Mouse (Mus musculus) hindbrain, embryonic 14.5 days (tissue): ENCODE measurements around the gene Cbx5. TPM values are rescaled to one million over a fixed set of nuclear protein-coding genes. Genes with fewer than 3 reads are reported as not detected.

Experiments
- ATAC-seq: fragments of 200-750 bp; cut with Nextera tagmentation; 2 replicates; pipeline ENCODE4 v1.8.0; 2017; ENCODE audit warnings: moderate number of reproducible peaks, mild to moderate bottlenecking, moderate TSS enrichment, moderate library complexity; ENCODE audit not compliant: low FRiP score
- DNase-seq: peaks from one replicate; pipeline ENCODE4 v3.0.0-alpha.2; 2015; ENCODE audit warnings: low spot score
- H3K27ac ChIP-seq: fragments of 300-500 bp; sonication (generic); 2 replicates; pipeline ENCODE4 v1.5.1; 2014; ENCODE audit warnings: mild to moderate bottlenecking, moderate library complexity
- H3K27me3 ChIP-seq: fragments of 300-500 bp; sonication (generic); 2 replicates; pipeline ENCODE4 v1.6.1; 2014; ENCODE audit warnings: mild to moderate bottlenecking, low read length, mixed read lengths; ENCODE audit not compliant: control insufficient read depth, insufficient read depth
- H3K36me3 ChIP-seq: fragments of 300-500 bp; sonication (generic); replicated peaks from 2 replicates; pipeline ENCODE4 v1.6.1; 2014; ENCODE audit not compliant: control insufficient read depth, insufficient read depth
- H3K4me1 ChIP-seq: fragments of 300-500 bp; sonication (generic); replicated peaks from 2 replicates; pipeline ENCODE4 v1.6.1; 2014; ENCODE audit warnings: antibody characterized with exemption, low read length, mixed read lengths; ENCODE audit not compliant: control insufficient read depth, insufficient read depth
- H3K4me2 ChIP-seq: fragments of 300-500 bp; sonication (generic); replicated peaks from 2 replicates; pipeline ENCODE4 v1.6.1; 2014; ENCODE audit warnings: mild to moderate bottlenecking, moderate library complexity
- H3K4me3 ChIP-seq: fragments of 300-500 bp; sonication (generic); replicated peaks from 2 replicates; pipeline ENCODE4 v1.5.1; 2014; ENCODE audit warnings: mild to moderate bottlenecking, low read length
- H3K9ac ChIP-seq: fragments of 300-500 bp; sonication (generic); 2 replicates; pipeline ENCODE4 v1.6.1; 2014
- H3K9me3 ChIP-seq: fragments of 300-500 bp; sonication (generic); 2 replicates; pipeline ENCODE4 v1.6.1; 2016; ENCODE audit warnings: low read length; ENCODE audit not compliant: control insufficient read depth
- WGBS: fragments of 180-500 bp; shearing (Covaris S2); extraction: QIAGEN DNeasy Blood & Tissue Kit; methylation state at CpG from one replicate; pipeline ENCODE4 v1.1.7; 2014; 5-methylcytosine and 5-hydroxymethylcytosine counted together
- polyA plus RNA-seq: library from polyadenylated mRNA; unstranded; fragments of >200 nt; fragmentation: Nextera tagmentation; extraction: Ambion mirVana; gene quantifications from 2 replicates; pipeline ENCODE4 v1.2.1, GENCODE M21; 2014

Gene Cbx5
- polyA plus RNA-seq, 1 experiment from 2014 or later: 153 TPM

DNA sequence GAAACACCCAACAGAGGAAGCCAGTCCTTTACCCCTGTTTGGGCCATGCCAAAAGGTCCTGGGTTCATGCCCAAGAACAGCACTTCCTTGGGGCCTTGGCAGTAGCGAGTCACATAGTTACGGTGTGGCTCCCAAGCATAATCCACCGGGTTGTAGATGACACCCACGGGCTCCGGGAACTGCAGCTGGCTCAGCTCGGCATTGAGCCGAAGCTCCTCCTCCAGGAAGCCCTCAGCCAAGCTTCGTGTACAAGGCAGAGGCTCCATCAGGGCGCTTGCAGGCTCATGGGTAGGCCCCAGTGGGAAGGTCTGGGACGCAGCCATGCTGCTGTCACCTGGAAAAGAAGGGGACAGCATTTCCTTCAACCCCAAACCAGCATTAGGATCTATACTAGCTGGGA, 82.0 kb downstream of the Cbx5 start:
- no peak overlapping the region for H3K27ac ChIP-seq
- 76% methylated on average over 10 of the region's 10 CpGs for WGBS
- H3K9ac ChIP-seq: no peak overlapping the region
- DNase-seq (no peak), ATAC-seq (no peak)
- H3K9me3 ChIP-seq: no peaks in the 10 kb centered on the region
- H3K4me3 ChIP-seq: no peak overlapping the region
- H3K27me3 ChIP-seq: no peaks in the 10 kb centered on the region
- peaks cover 26% of the 10 kb centered on the region for H3K4me1 ChIP-seq
- no peak overlapping the region for H3K4me2 ChIP-seq
- H3K36me3 ChIP-seq: no peaks in the 10 kb centered on the region

DNA sequence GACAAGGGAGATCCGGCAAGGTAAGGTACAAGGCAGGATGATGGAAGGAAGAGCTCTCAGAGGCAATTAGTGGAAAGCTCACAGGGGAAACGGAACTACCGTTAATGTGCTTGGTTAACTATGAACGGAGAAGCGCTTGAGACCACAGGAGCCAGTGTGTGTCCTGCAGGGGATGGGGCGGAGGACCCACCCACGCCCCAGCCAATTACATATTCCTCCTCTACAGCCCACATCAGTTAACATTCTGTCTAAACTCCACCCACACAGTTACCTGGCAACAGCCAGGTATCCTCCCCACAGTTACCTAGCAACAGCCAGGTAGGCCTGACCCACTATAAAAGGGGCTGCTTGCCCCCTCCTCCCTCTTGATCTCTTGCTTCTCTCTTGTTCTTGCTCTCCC, 82.7 kb downstream of the Cbx5 start:
- no peaks in the 10 kb centered on the region for H3K36me3 ChIP-seq
- ATAC-seq: no peak
- no peak overlapping the region for H3K27ac ChIP-seq
- DNase-seq: no peak
- no peak overlapping the region for H3K9ac ChIP-seq
- peaks cover 19% of the 10 kb centered on the region for H3K4me1 ChIP-seq
- no peak overlapping the region for H3K4me3 ChIP-seq
- H3K9me3 ChIP-seq: no peaks in the 10 kb centered on the region
- no peaks in the 10 kb centered on the region for H3K27me3 ChIP-seq
- no peak overlapping the region for H3K4me2 ChIP-seq
- 41% methylated on average over 7 of the region's 7 CpGs for WGBS

DNA sequence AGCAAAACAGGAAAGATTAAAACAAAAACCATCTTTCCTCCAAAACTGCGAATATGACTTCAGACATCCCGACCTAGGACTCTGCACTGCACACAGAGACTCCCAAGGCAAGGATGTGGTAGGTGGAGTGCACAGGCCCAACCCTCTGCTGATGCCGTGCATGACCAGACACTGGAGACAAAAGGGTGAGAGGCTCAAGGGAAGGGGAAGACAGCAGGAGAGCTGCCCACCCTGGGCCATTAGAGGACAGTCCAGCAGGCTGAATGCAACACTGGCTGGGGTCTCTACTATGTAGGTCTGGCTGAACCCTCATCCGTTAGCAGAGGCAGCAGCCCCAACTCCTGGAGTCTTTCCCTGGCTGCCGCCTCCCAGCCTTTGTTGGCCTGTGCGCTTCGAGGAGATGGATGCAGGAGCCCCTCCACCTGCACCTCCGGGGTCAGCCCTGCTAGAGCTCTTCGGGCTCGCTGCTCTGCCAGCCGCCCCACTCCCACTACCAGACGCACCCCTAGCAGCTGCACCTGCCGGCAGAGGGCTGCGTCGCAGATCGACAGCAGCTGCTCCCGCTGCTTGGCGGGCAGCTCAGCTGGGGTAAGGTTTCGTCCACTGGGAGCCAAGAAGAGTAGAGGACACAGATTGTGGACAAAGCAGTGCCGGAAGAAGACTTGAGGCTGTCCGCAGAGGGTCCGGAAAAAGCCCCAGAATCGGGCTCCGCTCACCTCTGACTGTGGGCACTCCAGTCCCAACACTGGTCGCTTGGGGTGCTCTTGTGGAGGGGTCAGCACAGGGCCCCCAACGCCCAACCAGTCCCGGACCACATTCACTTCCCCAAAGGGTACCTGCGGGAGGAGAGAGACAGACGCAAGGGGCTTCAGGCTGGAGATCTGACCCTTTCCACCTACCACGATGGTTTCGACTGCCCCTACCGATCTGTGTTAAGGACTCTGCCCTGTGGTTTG, 84.0 kb downstream of the Cbx5 start:
- H3K27me3 ChIP-seq: no peaks in the 10 kb centered on the region
- no peak overlapping the region for H3K27ac ChIP-seq
- peaks cover 19% of the 10 kb centered on the region for H3K4me1 ChIP-seq
- H3K4me2 ChIP-seq: peak overlapping the region; percentile 30
- peak overlapping the region; percentile 25; the same call in 1 of the 2 replicates for H3K9ac ChIP-seq
- ATAC-seq (peak; percentile 38; the same call in 1 of the 2 replicates), DNase-seq (no peak)
- H3K9me3 ChIP-seq: no peaks in the 10 kb centered on the region
- H3K4me3 ChIP-seq: no peak overlapping the region
- 22% methylated on average over 32 of the region's 32 CpGs for WGBS
- H3K36me3 ChIP-seq: no peaks in the 10 kb centered on the region

DNA sequence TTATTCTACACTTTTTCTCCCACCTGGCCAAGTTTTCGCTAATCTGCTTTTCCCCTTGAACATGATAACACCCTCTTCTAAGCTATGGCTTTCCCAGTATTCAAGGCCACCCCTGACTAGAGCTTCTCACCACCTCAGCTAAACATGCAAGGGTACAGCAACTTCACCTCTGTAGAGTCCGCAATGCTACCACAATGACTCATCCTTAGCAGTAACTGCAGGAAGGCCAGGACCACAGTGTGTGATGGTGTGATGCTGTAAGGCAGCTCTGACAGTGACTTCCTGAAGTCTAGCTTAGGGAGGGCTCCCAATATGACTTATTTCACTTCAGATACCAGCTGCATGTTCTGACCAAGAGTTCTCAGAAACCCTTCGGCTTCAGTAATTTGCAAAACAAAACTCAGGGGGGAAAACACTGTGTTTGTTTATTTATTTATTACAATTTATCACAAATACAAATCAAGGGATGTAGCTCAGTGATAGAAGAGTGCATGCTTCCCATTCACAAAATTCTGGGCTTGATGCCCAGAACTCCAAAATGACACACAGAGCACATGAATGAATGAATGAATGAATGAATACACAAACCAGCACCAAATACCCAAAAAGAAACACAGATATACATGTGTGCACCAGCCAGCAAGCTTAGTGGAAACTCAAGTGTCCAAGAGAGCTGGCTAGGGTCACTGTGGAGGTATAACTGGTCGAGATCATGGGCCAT, 86.6 kb downstream of the Cbx5 start:
- H3K4me1 ChIP-seq: peaks cover 23% of the 10 kb centered on the region
- H3K4me2 ChIP-seq: no peak overlapping the region
- no peak overlapping the region for H3K27ac ChIP-seq
- H3K36me3 ChIP-seq: no peaks in the 10 kb centered on the region
- no peak overlapping the region for H3K9ac ChIP-seq
- H3K27me3 ChIP-seq: no peaks in the 10 kb centered on the region
- DNase-seq (no peak), ATAC-seq (no peak)
- no peaks in the 10 kb centered on the region for H3K9me3 ChIP-seq
- 84% methylated on average over 4 of the region's 4 CpGs for WGBS
- no peak overlapping the region for H3K4me3 ChIP-seq

DNA sequence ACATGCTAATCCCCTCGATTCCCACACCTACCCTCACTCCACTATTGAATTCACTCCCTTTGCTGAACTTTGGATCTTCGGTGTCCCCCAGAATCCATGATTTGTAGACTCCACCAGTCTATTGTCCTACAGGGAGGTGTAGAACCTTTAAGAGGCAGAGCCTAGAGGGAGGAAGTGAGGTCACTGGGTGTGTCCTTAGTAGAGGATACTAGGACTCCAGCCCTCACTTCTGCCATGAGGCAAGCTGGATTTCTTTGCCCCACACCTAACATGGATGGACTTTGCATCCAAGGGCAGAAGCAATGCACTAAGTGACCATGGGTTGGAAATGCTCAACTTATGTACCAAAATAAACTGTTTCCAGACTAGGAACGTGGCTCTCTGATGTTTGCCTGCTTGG, 87.2 kb downstream of the Cbx5 start:
- 86% methylated on average over 3 of the region's 3 CpGs for WGBS
- Histone ChIP-seq H3K27ac (no peak overlapping the region), H3K4me3 (no peak overlapping the region), H3K9me3 (no peaks in the 10 kb centered on the region), H3K36me3 (no peaks in the 10 kb centered on the region), H3K27me3 (no peaks in the 10 kb centered on the region), H3K4me2 (no peak overlapping the region), H3K4me1 (peaks cover 30% of the 10 kb centered on the region), H3K9ac (no peak overlapping the region)
- ATAC-seq (no peak), DNase-seq (no peak)

DNA sequence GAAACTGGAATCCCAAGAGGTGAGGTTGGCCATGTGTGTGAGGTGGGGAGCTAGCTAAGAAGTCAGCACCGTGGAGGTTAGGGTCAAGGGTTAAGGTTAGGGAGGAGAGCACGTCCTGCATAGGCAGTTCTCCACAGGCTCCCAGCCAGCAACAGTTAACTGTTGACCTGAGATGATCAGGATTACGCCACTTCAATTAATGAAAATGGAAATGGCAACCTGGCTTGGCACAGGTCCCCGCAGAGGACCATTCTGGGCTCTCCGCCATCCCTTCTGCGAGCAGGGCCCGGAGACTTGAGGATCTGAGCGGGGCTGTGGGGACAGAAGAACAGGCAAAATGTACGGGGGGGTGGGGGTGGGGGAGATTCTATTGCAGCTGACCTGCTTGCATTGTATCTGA, 91.8 kb downstream of the Cbx5 start:
- H3K9me3 ChIP-seq: no peaks in the 10 kb centered on the region
- WGBS: 33% methylated on average over 9 of the region's 9 CpGs
- DNase-seq: peak; percentile 50
- peak overlapping the region; percentile 64 for H3K9ac ChIP-seq
- peaks cover 12% of the 10 kb centered on the region; the same call in 1 of the 2 replicates for H3K27me3 ChIP-seq
- H3K4me1 ChIP-seq: peaks cover 28% of the 10 kb centered on the region
- peak overlapping the region; percentile 91 for H3K27ac ChIP-seq
- no peaks in the 10 kb centered on the region for H3K36me3 ChIP-seq
- no peak overlapping the region for H3K4me3 ChIP-seq
- peak overlapping the region; percentile 68; the same call in 1 of the 2 replicates for H3K4me2 ChIP-seq
- no peak for ATAC-seq

DNA sequence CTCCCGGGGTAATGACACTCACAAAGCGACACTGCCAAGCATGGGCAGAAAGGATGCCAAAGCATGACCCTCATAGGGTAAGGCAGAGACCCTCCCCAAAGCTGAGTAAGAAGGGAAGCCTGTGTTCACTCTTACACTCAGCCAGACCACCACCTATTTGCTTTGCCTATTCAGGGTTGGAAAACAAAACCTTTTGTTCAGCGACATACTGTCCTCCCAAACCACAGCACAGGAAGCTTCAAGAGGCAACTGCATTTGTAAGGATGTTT, 92.3 kb downstream of the Cbx5 start:
- Histone ChIP-seq H3K4me2 (peak overlapping the region; percentile 68), H3K27me3 (peaks cover 12% of the 10 kb centered on the region; the same call in 1 of the 2 replicates), H3K9ac (peak overlapping the region; percentile 64), H3K36me3 (no peaks in the 10 kb centered on the region), H3K27ac (peak overlapping the region; percentile 91), H3K9me3 (no peaks in the 10 kb centered on the region), H3K4me1 (peaks cover 28% of the 10 kb centered on the region), H3K4me3 (peak overlapping the region; percentile 35)
- ATAC-seq (peak; percentile 19), DNase-seq (peak; percentile 46)
- WGBS: 9% methylated on average over 3 of the region's 3 CpGs

DNA sequence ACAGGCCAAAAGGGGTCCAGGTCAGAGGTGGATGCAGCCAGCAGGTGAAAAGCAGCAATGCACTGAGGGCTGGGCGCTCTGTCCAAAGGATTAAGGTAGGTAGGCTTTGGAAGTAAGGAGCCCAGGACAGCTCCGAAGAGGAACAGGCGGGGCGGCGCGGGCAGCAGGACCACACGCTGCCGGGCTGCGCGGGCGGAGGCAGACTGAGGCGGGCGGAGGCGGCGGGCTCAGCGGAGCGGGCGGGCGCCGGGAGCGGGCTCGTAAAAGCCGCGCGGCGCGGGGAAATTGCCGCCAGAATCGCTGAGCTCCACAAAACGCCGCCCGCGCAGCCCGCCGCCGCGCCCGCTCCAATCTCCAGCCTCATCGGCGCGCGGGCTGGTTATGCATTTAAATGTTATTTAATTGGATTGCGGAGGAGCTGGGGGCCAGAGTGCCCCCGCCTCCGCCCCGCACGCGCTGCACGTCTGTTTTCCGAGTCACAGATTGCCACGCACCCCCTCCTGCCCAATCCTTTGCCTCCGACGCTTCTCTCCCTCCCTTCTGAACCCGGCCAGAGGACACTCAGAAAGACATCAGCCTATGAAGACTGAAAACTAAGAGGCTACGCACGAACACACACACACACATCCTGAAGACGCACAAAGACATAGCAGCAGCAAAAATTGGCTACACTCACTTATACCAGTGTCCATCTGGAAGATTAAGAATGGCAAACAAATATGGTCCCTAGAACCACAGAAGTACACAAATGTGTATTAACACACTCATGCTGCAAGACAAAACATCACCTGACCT, 92.8 kb downstream of the Cbx5 start:
- Histone ChIP-seq H3K27me3 (peaks cover 13% of the 10 kb centered on the region; the same call in 1 of the 2 replicates), H3K9me3 (no peaks in the 10 kb centered on the region), H3K27ac (peak overlapping the region; percentile 91), H3K4me3 (peak overlapping the region; percentile 35), H3K9ac (peak overlapping the region; percentile 64), H3K4me1 (peaks cover 28% of the 10 kb centered on the region), H3K4me2 (peak overlapping the region; percentile 68), H3K36me3 (no peaks in the 10 kb centered on the region)
- peak; percentile 78 for ATAC-seq
- WGBS: under 1% methylated on average over 55 of the region's 57 CpGs
- DNase-seq: peak; percentile 72
